Mouse (Mus musculus) brain, adult 2 months (tissue): ENCODE measurements around the gene Lrrn2.
"Not testable (repeated sequence)": the region's sequence is repeated elsewhere in the genome, so short reads cannot be mapped to it uniquely, and the experiment has no call there.

Experiments
- DNase-seq: peaks from one replicate; pipeline ENCODE4 v3.0.0; 2011; ENCODE audit warnings: low read depth, low spot score

The Lrrn2 gene

GRCm38 (mm10) chr1:132928907-132929250, 48.8 kb downstream of the Lrrn2 start:
- no peak for DNase-seq

GRCm38 (mm10) chr1:132930291-132930690, 50.2 kb downstream of the Lrrn2 start:
- no peak for DNase-seq

- peak; percentile 92 for DNase-seq
These were observed 52.3 kb downstream of the Lrrn2 start for GRCm38 (mm10) chr1:132932421-132932820.

GRCm38 (mm10) chr1:132934856-132935255, 54.8 kb downstream of the Lrrn2 start:
- DNase-seq, result peak; percentile 94

GRCm38 (mm10) chr1:132937296-132938030, 57.4 kb downstream of the Lrrn2 start:
- DNase-seq, result no peak

GRCm38 (mm10) chr1:132938975-132939374, 58.9 kb downstream of the Lrrn2 start:
- peak; percentile 64 for DNase-seq

GRCm38 (mm10) chr1:132945826-132946225, 65.8 kb downstream of the Lrrn2 start:
- DNase-seq, result peak; percentile 90

GRCm38 (mm10) chr1:132947811-132948210, 67.7 kb downstream of the Lrrn2 start:
- DNase-seq, result no peak

- no peak for DNase-seq
These were observed 76.7 kb downstream of the Lrrn2 start for GRCm38 (mm10) chr1:132956809-132957208.

- no peak for DNase-seq
These were observed 81.7 kb downstream of the Lrrn2 start for GRCm38 (mm10) chr1:132961751-132962150.

- no peak for DNase-seq
These were observed 84.0 kb downstream of the Lrrn2 start for GRCm38 (mm10) chr1:132964106-132964505.

- no peak for DNase-seq
These were observed 84.6 kb downstream of the Lrrn2 start for GRCm38 (mm10) chr1:132964691-132965090.

GRCm38 (mm10) chr1:132968659-132969058, 88.6 kb downstream of the Lrrn2 start:
- DNase-seq, result peak; percentile 57

GRCm38 (mm10) chr1:132977402-132977801, 97.3 kb downstream of the Lrrn2 start:
- peak; percentile 16 for DNase-seq

GRCm38 (mm10) chr1:132981232-132981631, 101.2 kb downstream of the Lrrn2 start:
- DNase-seq, result no peak

GRCm38 (mm10) chr1:132982728-132983127, 102.7 kb downstream of the Lrrn2 start:
- peak; percentile 80 for DNase-seq

GRCm38 (mm10) chr1:132988556-132989459, 108.7 kb downstream of the Lrrn2 start:
- DNase-seq, result not testable (repeated sequence)
